Mouse (Mus musculus) liver, postnatal 0 days (tissue): Measurements from ENCODE around the gene Stn1. TPM values are rescaled to one million over a fixed set of nuclear protein-coding genes. Genes with fewer than 3 reads are reported as not detected.

Experiments used
- ATAC-seq: fragments of 200-750 bp; cut with Nextera tagmentation; 2 replicates; pipeline ENCODE4 v1.8.0; 2017; ENCODE audit warnings: mild to moderate bottlenecking, moderate library complexity
- DNase-seq: peaks from one replicate; pipeline ENCODE4 v3.0.0-alpha.2; 2016
- H3K27ac ChIP-seq: fragments of 300-500 bp; sonication (generic); 2 replicates; pipeline ENCODE4 v1.5.1; 2014; ENCODE audit warnings: antibody characterized with exemption, moderate library complexity, mild to moderate bottlenecking, low read depth
- H3K27me3 ChIP-seq: fragments of 300-500 bp; sonication (generic); 2 replicates; pipeline ENCODE4 v1.6.1; 2014; ENCODE audit warnings: low read length, control low read depth, mixed read lengths; ENCODE audit not compliant: insufficient read depth
- H3K36me3 ChIP-seq: fragments of 300-500 bp; sonication (generic); replicated peaks from 2 replicates; pipeline ENCODE4 v1.6.1; 2014; ENCODE audit warnings: mild to moderate bottlenecking, control low read depth, low read length, moderate library complexity, mixed read lengths; ENCODE audit not compliant: insufficient read depth
- H3K4me1 ChIP-seq: fragments of 300-500 bp; sonication (generic); 2 replicates; pipeline ENCODE4 v1.6.1; 2014; ENCODE audit warnings: antibody characterized with exemption, mild to moderate bottlenecking, control low read depth; ENCODE audit not compliant: insufficient read depth
- H3K4me2 ChIP-seq: fragments of 300-500 bp; sonication (generic); 2 replicates; pipeline ENCODE4 v1.6.1; 2014; ENCODE audit warnings: low read depth, mild to moderate bottlenecking, low read length, moderate library complexity, mixed read lengths
- H3K4me3 ChIP-seq: fragments of 300-500 bp; sonication (generic); 2 replicates; pipeline ENCODE4 v1.5.1; 2014; ENCODE audit warnings: low read depth, low read length
- H3K9ac ChIP-seq: fragments of 300-500 bp; sonication (generic); replicated peaks from 2 replicates; pipeline ENCODE4 v1.6.1; 2014; ENCODE audit warnings: mild to moderate bottlenecking, moderate library complexity
- H3K9me3 ChIP-seq: fragments of 300-500 bp; sonication (generic); 2 replicates; pipeline ENCODE4 v1.6.1; 2016; ENCODE audit warnings: mild to moderate bottlenecking, control low read depth, low read length, mixed read lengths
- CTCF ChIP-seq: sonication (generic); IDR thresholded peaks from 2 replicates; pipeline ENCODE4 v1.5.1; 2016; ENCODE audit warnings: antibody characterized with exemption, low read depth
- EP300 ChIP-seq: IDR thresholded peaks from 2 replicates; pipeline ENCODE4 v1.6.1; 2016; ENCODE audit warnings: antibody characterized with exemption, low read depth, mild to moderate bottlenecking
- WGBS: fragments of 180-500 bp; shearing (Covaris S2); extraction: QIAGEN DNeasy Blood & Tissue Kit; methylation state at CpG from one replicate; pipeline ENCODE4 v1.1.7; 2014; ENCODE audit not compliant: insufficient replicate concordance; 5-methylcytosine and 5-hydroxymethylcytosine counted together
- polyA plus RNA-seq: library from polyadenylated mRNA; unstranded; fragments of >200 nt; fragmentation: Nextera tagmentation; extraction: Ambion mirVana; gene quantifications from 2 replicates; pipeline ENCODE4 v1.2.1, GENCODE M21; 2015

The Stn1 gene
- polyA plus RNA-seq, 1 experiment from 2014 or later: 5.4 TPM

DNA sequence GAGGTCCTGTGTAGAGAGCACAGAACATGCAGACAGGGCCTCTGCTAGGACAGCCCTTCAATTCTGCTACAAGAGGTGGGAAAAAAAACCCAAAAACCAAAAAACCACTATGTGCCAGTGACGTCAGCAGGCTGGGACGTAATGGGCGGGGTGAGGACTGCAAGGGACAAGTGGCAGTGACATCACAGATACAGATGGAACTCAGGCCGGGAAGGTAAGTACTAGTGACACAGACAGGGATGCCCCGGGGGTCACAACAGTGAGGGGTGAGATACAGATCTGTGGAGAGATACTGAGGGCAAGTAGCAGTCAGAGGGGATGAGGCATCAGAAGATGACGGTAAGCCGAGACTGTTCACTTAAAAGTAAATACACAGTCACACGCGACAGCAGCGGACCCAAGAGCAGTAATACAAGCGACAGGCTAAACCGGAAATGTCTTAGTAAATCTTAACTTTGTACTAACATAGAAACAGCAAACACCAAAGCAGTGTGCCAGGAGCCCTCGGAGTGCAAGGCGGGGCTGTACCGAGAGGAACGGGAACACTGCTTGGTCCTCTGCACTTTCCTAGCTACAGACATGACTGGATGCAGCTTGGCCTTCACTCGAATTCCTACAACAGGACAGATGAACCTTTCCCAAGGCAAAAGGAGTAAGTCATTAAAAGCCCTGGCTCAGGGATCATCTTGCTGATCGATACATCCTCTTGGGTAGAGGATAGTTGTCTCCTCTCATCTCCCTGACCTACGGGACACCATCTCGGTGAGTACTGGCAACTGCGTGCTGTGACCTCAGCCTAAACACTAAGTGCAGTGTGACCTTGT lies 24.3 kb downstream of the Stn1 start:
- Histone ChIP-seq H3K9ac (no peak overlapping the region), H3K4me3 (no peak overlapping the region), H3K27ac (peak overlapping the region; percentile 24; the same call in 1 of the 2 replicates), H3K9me3 (no peaks in the 10 kb centered on the region), H3K4me1 (peaks cover 37% of the 10 kb centered on the region), H3K27me3 (no peaks in the 10 kb centered on the region), H3K36me3 (no peaks in the 10 kb centered on the region; the same call in 1 of the 2 replicates), H3K4me2 (no peak overlapping the region)
- WGBS: 65% methylated on average over 21 of the region's 21 CpGs
- ATAC-seq (no peak), DNase-seq (no peak)
- no peak for TF ChIP-seq CTCF
- no peak for TF ChIP-seq EP300

- H3K36me3 ChIP-seq: no peaks in the 10 kb centered on the region; the same call in 1 of the 2 replicates
- H3K27ac ChIP-seq: peak overlapping the region; percentile 89
- DNase-seq: no peak
- no peaks in the 10 kb centered on the region for H3K9me3 ChIP-seq
- H3K4me3 ChIP-seq: no peak overlapping the region
- no peak for TF ChIP-seq EP300
- TF ChIP-seq CTCF: no peak
- ATAC-seq: no peak
- WGBS: 56% methylated on average over 6 of the region's 6 CpGs
- H3K4me1 ChIP-seq: peaks cover 39% of the 10 kb centered on the region
- H3K27me3 ChIP-seq: no peaks in the 10 kb centered on the region
- H3K9ac ChIP-seq: no peak overlapping the region
- H3K4me2 ChIP-seq: no peak overlapping the region
These were observed 25.3 kb downstream of the Stn1 start for GRCm38 (mm10) chr19:47511958-47512357.

DNA sequence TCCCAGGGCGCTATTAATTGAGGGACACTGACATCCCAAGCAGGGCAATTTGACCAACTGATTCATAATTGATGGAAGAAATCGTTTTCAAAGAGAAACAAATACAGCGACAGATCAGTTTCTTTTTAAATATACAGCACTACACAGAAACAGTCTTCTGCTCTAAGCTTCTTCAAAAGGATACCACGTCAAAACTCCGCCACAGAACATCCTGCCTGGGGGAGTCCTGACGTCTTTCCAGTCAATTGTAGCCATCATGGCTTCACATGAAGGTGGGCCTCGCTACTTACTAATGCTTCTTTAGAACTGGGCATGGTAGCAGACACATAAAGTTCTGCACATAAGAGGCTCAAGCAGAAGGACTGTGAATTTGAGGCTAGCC lies 26.0 kb downstream of the Stn1 start:
- peak overlapping the region; percentile 57; the same call in 1 of the 2 replicates for H3K9ac ChIP-seq
- ATAC-seq (no peak), DNase-seq (no peak)
- H3K27ac ChIP-seq: peak overlapping the region; percentile 89
- no peaks in the 10 kb centered on the region; the same call in 1 of the 2 replicates for H3K36me3 ChIP-seq
- H3K27me3 ChIP-seq: no peaks in the 10 kb centered on the region
- WGBS: 38% methylated on average over 7 of the region's 7 CpGs
- no peaks in the 10 kb centered on the region for H3K9me3 ChIP-seq
- peak overlapping the region; percentile 61 for H3K4me2 ChIP-seq
- H3K4me3 ChIP-seq: peak overlapping the region; percentile 11; the same call in 1 of the 2 replicates
- H3K4me1 ChIP-seq: peaks cover 39% of the 10 kb centered on the region
- TF ChIP-seq CTCF (no peak), EP300 (no peak)

DNA sequence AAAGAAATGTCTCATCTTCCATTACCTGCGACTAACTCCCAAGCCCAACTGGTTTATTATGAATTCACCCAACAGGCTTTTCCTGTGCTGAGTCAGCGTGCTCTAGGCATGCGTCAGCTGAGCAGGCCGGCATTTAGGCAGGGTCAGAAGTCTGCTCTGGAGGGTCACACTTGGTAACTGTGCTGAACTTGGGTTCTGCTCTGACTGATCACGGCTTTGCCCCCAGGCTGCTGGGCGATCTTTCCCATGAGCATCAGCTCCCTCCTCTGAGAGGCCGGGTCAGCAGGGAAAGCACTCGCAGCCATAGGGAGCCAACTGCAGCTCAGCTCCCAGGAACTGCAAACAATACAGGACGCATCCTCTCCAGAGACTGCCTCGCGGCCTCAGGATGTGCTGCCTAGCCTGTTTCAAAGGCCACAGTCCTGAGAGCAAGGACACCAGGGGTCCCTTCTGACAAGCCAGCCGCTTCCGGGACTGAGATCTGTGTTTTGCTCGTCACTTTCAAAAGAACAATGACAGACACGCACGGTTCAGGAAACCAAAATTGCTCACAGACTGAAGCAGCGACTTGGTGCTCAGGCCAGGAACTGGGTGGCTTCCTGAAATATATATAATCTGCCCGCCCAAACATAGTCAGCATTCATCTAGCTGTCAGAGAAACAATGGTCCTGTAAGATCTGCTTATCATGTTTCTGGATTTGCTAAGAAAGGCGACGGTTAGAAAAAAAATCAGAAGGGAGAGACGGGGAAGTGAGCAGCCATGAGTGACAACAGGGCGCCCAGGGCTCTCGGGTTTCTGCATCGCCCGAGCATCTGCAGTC lies 26.6 kb downstream of the Stn1 start:
- H3K4me3 ChIP-seq: peak overlapping the region; percentile 11; the same call in 1 of the 2 replicates
- H3K9ac ChIP-seq: peak overlapping the region; percentile 57
- peak; percentile 18; the same call in 1 of the 2 replicates for TF ChIP-seq CTCF
- TF ChIP-seq EP300: peak; percentile 53; the same call in 1 of the 2 replicates
- H3K9me3 ChIP-seq: no peaks in the 10 kb centered on the region
- peak; percentile 62 for ATAC-seq
- 16% methylated on average over 25 of the region's 25 CpGs for WGBS
- no peaks in the 10 kb centered on the region for H3K36me3 ChIP-seq
- H3K27me3 ChIP-seq: no peaks in the 10 kb centered on the region
- H3K4me2 ChIP-seq: peak overlapping the region; percentile 61
- DNase-seq: peak; percentile 46
- H3K4me1 ChIP-seq: peaks cover 39% of the 10 kb centered on the region
- peak overlapping the region; percentile 89 for H3K27ac ChIP-seq

- DNase-seq: no peak
These were observed 27.2 kb downstream of the Stn1 start for GRCm38 (mm10) chr19:47510135-47510472.

DNA sequence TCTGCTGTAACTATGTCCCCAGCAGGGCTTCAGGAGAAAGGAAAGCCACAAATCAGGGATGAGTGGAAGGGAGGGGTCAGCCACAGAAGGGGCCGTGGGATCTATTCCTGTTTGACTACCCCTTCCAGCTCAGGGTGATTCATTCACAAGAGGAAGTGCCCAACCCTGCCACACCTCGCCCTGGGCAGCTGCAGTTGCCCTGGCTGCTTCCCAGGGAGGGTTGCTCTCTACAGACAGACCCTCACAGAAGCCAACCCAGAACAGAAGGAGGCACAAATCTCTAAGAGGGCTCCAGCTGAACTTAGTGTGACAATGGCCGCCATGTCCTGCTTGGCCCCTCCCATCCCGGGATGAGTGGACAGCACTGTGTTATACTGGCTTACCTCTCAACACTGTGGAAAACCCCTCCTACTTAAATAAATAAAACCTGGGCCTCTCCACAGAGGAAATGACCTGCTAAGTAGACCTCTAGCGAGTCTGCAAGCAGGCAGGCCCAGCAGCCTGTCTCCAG lies 28.5 kb downstream of the Stn1 start:
- H3K4me1 ChIP-seq: peaks cover 39% of the 10 kb centered on the region

More at GRCm38 (mm10) chr19:47510135-47510472, 27.2 kb downstream of the Stn1 start:
- peak overlapping the region; percentile 57 for H3K9ac ChIP-seq
- H3K27me3 ChIP-seq: no peaks in the 10 kb centered on the region
- peaks cover 39% of the 10 kb centered on the region for H3K4me1 ChIP-seq
- H3K9me3 ChIP-seq: no peaks in the 10 kb centered on the region
- peak overlapping the region; percentile 61 for H3K4me2 ChIP-seq
- no peak overlapping the region for H3K4me3 ChIP-seq
- peak overlapping the region; percentile 89 for H3K27ac ChIP-seq
- no peaks in the 10 kb centered on the region for H3K36me3 ChIP-seq
- 47% methylated on average over 7 of the region's 7 CpGs for WGBS
- no peak for TF ChIP-seq CTCF
- TF ChIP-seq EP300: no peak
- no peak for ATAC-seq

More for the DNA sequence above, 28.5 kb downstream of the Stn1 start:
- DNase-seq (peak; percentile 45), ATAC-seq (peak; percentile 35)
- H3K4me3 ChIP-seq: no peak overlapping the region
- no peaks in the 10 kb centered on the region for H3K36me3 ChIP-seq
- no peak for TF ChIP-seq CTCF
- peak; percentile 24; the same call in 1 of the 2 replicates for TF ChIP-seq EP300
- no peaks in the 10 kb centered on the region for H3K27me3 ChIP-seq
- H3K27ac ChIP-seq: peak overlapping the region; percentile 89
- H3K4me2 ChIP-seq: peak overlapping the region; percentile 67
- no peaks in the 10 kb centered on the region for H3K9me3 ChIP-seq
- no peak overlapping the region for H3K9ac ChIP-seq
- WGBS: 12% methylated on average over 5 of the region's 5 CpGs
